Mouse (Mus musculus) ES-Bruce4 (cell line): Measurements from ENCODE around the gene BC005561. TPM values are rescaled to one million over a fixed set of nuclear protein-coding genes. Genes with fewer than 3 reads are reported as not detected.
A peak's percentile ranks its signal among the peaks of the same experiment; 100 is the strongest.

Experiments used
- H3K27ac ChIP-seq: 2 replicates; pipeline ENCODE4 v1.5.1; 2012; ENCODE audit warnings: low read length, inconsistent platforms; ENCODE audit not compliant: insufficient read depth
- H3K27me3 ChIP-seq: 2 replicates; pipeline ENCODE4 v1.6.1; 2012; ENCODE audit warnings: mild to moderate bottlenecking, low read length, inconsistent platforms; ENCODE audit not compliant: control insufficient read depth, poor library complexity, insufficient read depth, severe bottlenecking
- H3K36me3 ChIP-seq: 2 replicates; pipeline ENCODE4 v1.6.1; 2012; ENCODE audit warnings: inconsistent platforms, mild to moderate bottlenecking, low read length, moderate library complexity; ENCODE audit not compliant: control insufficient read depth, poor library complexity, insufficient read depth, severe bottlenecking
- H3K4me1 ChIP-seq: one replicate; pipeline ENCODE4 v1.8.1; 2011; ENCODE audit warnings: low read length; ENCODE audit not compliant: control insufficient read depth, insufficient read depth
- H3K4me3 ChIP-seq: 2 replicates; pipeline ENCODE4 v1.5.1; 2011; ENCODE audit warnings: low read depth, mild to moderate bottlenecking, low read length
- H3K9ac ChIP-seq: 2 replicates; pipeline ENCODE4 v1.6.1; 2012; ENCODE audit warnings: low read depth, mild to moderate bottlenecking, inconsistent platforms; ENCODE audit not compliant: poor library complexity, severe bottlenecking
- H3K9me3 ChIP-seq: replicated peaks from 2 replicates; pipeline ENCODE4 v1.6.1; 2012; ENCODE audit warnings: mild to moderate bottlenecking, low read length, inconsistent platforms; ENCODE audit not compliant: control insufficient read depth, poor library complexity, insufficient read depth, severe bottlenecking
- CTCF ChIP-seq: IDR thresholded peaks from one replicate; pipeline ENCODE4 v1.8.1; 2011; ENCODE audit warnings: low read depth, low read length
- EP300 ChIP-seq: IDR thresholded peaks from 2 replicates; pipeline ENCODE4 v1.6.1; 2011; ENCODE audit warnings: low read depth, low read length; ENCODE audit not compliant: insufficient read depth
- POLR2A ChIP-seq: IDR thresholded peaks from one replicate; pipeline ENCODE4 v1.8.1; 2011; ENCODE audit warnings: low read length; ENCODE audit not compliant: insufficient read depth
- polyA plus RNA-seq: library from polyadenylated mRNA; stranded (reverse); fragments of >200 nt; gene quantifications from 2 replicates; pipeline ENCODE4 v1.2.4, GENCODE M21; 2011; ENCODE audit warnings: low read depth; ENCODE audit not compliant: missing spikeins, insufficient read depth, insufficient read length

BC005561 gene
- polyA plus RNA-seq, 1 experiment = 13.7 TPM

GRCm38 (mm10) chr5:104465279-104465678, 42.9 kb upstream of the BC005561 start:
- no peaks in the 10 kb centered on the region for H3K36me3 ChIP-seq

GRCm38 (mm10) chr5:104465731-104466130, 42.4 kb upstream of the BC005561 start:
- Histone ChIP-seq H3K27ac (peak overlapping the region; percentile 87), H3K9ac (peak overlapping the region; percentile 88), H3K9me3 (no peaks in the 10 kb centered on the region), H3K36me3 (no peaks in the 10 kb centered on the region; the same call in 1 of the 2 replicates), H3K4me1 (no peaks in the 10 kb centered on the region), H3K27me3 (no peaks in the 10 kb centered on the region), H3K4me3 (peak overlapping the region; percentile 37)
- TF ChIP-seq POLR2A = no peak
- no peak for TF ChIP-seq EP300
- no peak for TF ChIP-seq CTCF

More at GRCm38 (mm10) chr5:104465279-104465678, 42.9 kb upstream of the BC005561 start:
- Histone ChIP-seq H3K4me3 (no peak overlapping the region), H3K9me3 (no peaks in the 10 kb centered on the region), H3K27ac (peak overlapping the region; percentile 87), H3K4me1 (no peaks in the 10 kb centered on the region), H3K27me3 (no peaks in the 10 kb centered on the region), H3K9ac (peak overlapping the region; percentile 88)
- TF ChIP-seq POLR2A (no peak), CTCF (no peak), EP300 (no peak)

DNA sequence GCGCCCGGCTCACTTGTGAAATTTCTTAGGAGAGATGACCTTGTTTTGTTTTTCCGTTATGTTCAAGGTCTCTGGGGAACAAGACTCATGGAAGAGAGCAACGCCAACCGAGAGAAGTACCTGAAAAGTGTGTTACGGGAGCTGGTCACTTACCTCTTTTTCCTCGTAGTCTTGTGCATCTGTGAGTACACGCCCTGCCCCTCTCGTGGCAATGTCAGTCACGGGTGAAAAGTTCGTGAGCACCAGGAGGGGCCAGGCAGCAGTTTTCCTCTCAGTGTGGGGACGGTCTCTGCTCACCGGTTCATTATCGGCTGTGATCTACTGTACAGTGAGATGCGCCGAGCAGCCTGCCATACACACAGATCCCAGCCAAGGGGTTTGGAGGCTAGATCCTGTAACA, 41.3 kb upstream of the BC005561 start:
- Histone ChIP-seq H3K36me3 (peaks cover 2% of the 10 kb centered on the region; the same call in 1 of the 2 replicates), H3K27ac (peak overlapping the region; percentile 8; the same call in 1 of the 2 replicates), H3K9ac (peak overlapping the region; percentile 88), H3K4me3 (peak overlapping the region; percentile 30), H3K4me1 (no peaks in the 10 kb centered on the region), H3K27me3 (no peaks in the 10 kb centered on the region), H3K9me3 (no peaks in the 10 kb centered on the region)
- TF ChIP-seq POLR2A = no peak

GRCm38 (mm10) chr5:104468586-104468985, 39.6 kb upstream of the BC005561 start:
- no peaks in the 10 kb centered on the region for H3K27me3 ChIP-seq
- no peak overlapping the region for H3K27ac ChIP-seq
- no peak overlapping the region for H3K4me3 ChIP-seq
- no peaks in the 10 kb centered on the region for H3K4me1 ChIP-seq
- peaks cover 2% of the 10 kb centered on the region; the same call in 1 of the 2 replicates for H3K36me3 ChIP-seq
- no peak overlapping the region for H3K9ac ChIP-seq
- H3K9me3 ChIP-seq = no peaks in the 10 kb centered on the region
- TF ChIP-seq CTCF = no peak
- no peak for TF ChIP-seq POLR2A
- TF ChIP-seq EP300 = no peak

DNA sequence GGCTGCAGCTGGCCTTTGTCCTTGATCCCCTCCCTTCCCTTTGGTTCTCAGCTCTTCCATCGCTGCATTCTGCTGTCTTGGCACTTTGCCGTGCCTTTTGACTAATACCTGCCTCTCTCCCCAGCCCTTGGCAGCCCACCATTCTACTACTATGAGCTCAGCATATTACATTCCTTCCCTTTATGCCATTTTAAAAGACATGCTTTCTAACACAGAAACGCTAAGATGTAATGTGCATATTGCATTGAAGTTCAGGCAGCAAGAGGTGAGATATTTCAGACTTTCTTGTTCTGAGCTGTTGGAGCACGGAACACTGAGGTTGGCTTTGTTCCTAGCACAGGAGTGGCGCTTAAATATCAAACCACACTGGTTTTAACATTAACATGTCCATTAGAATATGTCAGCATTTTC, 37.2 kb upstream of the BC005561 start:
- Histone ChIP-seq H3K36me3 (peaks cover 2% of the 10 kb centered on the region; the same call in 1 of the 2 replicates), H3K27ac (no peak overlapping the region), H3K4me1 (no peaks in the 10 kb centered on the region), H3K9ac (no peak overlapping the region), H3K27me3 (no peaks in the 10 kb centered on the region), H3K9me3 (no peaks in the 10 kb centered on the region), H3K4me3 (no peak overlapping the region)
- TF ChIP-seq EP300 (no peak), POLR2A (no peak), CTCF (no peak)

GRCm38 (mm10) chr5:104472371-104472770, 35.8 kb upstream of the BC005561 start:
- no peaks in the 10 kb centered on the region for H3K27me3 ChIP-seq
- H3K27ac ChIP-seq = no peak overlapping the region
- TF ChIP-seq POLR2A (no peak), EP300 (no peak), CTCF (no peak)
- peaks cover 2% of the 10 kb centered on the region; the same call in 1 of the 2 replicates for H3K36me3 ChIP-seq
- no peaks in the 10 kb centered on the region for H3K4me1 ChIP-seq
- no peak overlapping the region for H3K9ac ChIP-seq
- no peak overlapping the region for H3K4me3 ChIP-seq
- H3K9me3 ChIP-seq = no peaks in the 10 kb centered on the region
